Mouse (Mus musculus) heart, postnatal 0 days (tissue): ENCODE data around the gene Rhebl1.

Experiments
- CTCF ChIP-seq: IDR thresholded peaks from 2 replicates; pipeline ENCODE4 v1.5.1; 2016; ENCODE audit warnings: antibody characterized with exemption, control low read depth, low read depth
- EP300 ChIP-seq: IDR thresholded peaks from 2 replicates; pipeline ENCODE4 v1.6.1; 2016; ENCODE audit warnings: antibody characterized with exemption, low read depth

DNA sequence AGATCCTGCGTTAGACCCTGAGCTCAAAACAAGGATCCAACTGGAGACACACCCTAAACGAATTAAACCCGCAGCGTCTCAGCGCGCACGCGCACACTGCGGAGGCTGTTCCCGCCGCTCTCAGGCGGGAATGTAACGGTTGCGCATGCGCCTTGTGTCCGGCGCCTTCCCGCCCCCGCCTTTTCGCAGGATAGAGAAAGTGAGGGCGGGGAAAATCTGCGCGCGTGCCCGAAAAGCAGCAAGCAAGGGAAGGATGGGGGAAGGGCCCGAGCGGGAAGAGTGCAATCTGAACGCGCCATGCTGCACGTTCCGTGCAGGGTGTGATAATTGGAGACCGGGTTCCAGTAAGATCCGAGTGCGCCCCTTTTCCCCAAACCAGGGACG, 39.5 kb upstream of the Rhebl1 start:
- TF ChIP-seq CTCF = no peak
- peak; percentile 87; the same call in 1 of the 2 replicates for TF ChIP-seq EP300
